Mouse (Mus musculus): ENCODE results near the gene Vmn2r65. TPM values are rescaled to one million over a fixed set of nuclear protein-coding genes. Genes with fewer than 3 reads are reported as not detected.

Vmn2r65 gene
- polyA plus RNA-seq (2012; rRNA removed), result not detected in 2 replicates
- polyA plus RNA-seq (2014; fragmentation: Nextera tagmentation; extraction: Ambion mirVana), result not detected in 2 replicates

DNA sequence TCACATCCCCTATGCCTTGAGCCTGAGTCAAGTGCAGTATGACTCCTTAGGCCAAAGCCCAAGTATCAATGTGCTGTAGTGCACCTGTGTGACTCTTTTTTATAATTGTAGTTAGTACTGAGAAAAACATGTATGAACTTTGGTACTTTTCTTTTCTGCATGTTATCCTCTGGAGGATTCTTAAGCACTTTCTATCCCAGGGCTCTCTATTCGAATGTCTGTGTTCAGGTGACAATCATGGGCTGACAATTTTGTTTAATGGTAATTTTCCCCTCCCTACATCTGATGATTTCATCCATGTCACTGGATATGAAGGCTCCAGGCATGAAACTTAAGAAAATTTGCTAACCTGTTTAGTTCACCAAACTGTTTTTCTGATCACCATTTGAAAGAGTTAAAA lies at the start of gene Vmn2r65:
Vmn2r65 (minus strand) TSS at position 101 of the 400 bp plus-strand sequence.
- Histone ChIP-seq H3K9ac (replicated peaks) (no peak within 1 kb of the TSS), H3K27me3 (ENCODE audit: control insufficient read depth, insufficient read depth, low read length) (no peaks in the 10 kb centered on the region), H3K9me3 (ENCODE audit: control insufficient read depth, low read length) (no peaks in the 10 kb centered on the region), H3K36me3 (replicated peaks; ENCODE audit: control insufficient read depth, insufficient read depth, low read depth) (no peaks in the 10 kb centered on the region), H3K27ac (no peak within 1 kb of the TSS), H3K4me3 (ENCODE audit: insufficient read depth in 1 of 2, low read depth in 2 of 2, low read length in 2 of 2) (no peak within 1 kb of the TSS), H3K4me2 (ENCODE audit: low read depth) (no peak within 1 kb of the TSS), H3K4me1 (replicated peaks; ENCODE audit: control insufficient read depth in 2 of 2, insufficient read depth in 2 of 2, low read length in 1 of 2) (no peaks in the 10 kb centered on the region)
- DNase-seq (ENCODE audit: low read depth in 3 of 3, low spot score in 3 of 3), result no peak
- TF ChIP-seq CTCF (IDR thresholded peaks at IDR 0.05; ENCODE audit: low read depth) (no peak), EP300 (IDR thresholded peaks at IDR 0.05; ENCODE audit: low read depth) (no peak)
- no peak for ATAC-seq (ENCODE audit: insufficient read depth)
- 12% methylated on average over 1 of the region's 1 CpGs for WGBS (ENCODE audit: insufficient replicate concordance)

- Histone ChIP-seq H3K27me3 (ENCODE audit: control insufficient read depth, insufficient read depth, low read length) (no peaks in the 10 kb centered on the region), H3K4me1 (replicated peaks; ENCODE audit: control insufficient read depth in 2 of 2, insufficient read depth in 2 of 2, low read length in 1 of 2) (no peaks in the 10 kb centered on the region), H3K4me2 (ENCODE audit: low read depth) (no peak within 1 kb of the TSS), H3K9ac (replicated peaks) (no peak within 1 kb of the TSS), H3K9me3 (ENCODE audit: control insufficient read depth, low read length) (no peaks in the 10 kb centered on the region), H3K36me3 (replicated peaks; ENCODE audit: control insufficient read depth, insufficient read depth, low read depth) (no peaks in the 10 kb centered on the region), H3K27ac (no peak within 1 kb of the TSS), H3K4me3 (ENCODE audit: insufficient read depth in 1 of 2, low read depth in 2 of 2, low read length in 2 of 2) (no peak within 1 kb of the TSS)
- TF ChIP-seq CTCF (IDR thresholded peaks at IDR 0.05; ENCODE audit: low read depth) (no peak), EP300 (IDR thresholded peaks at IDR 0.05; ENCODE audit: low read depth) (no peak)
- DNase-seq (ENCODE audit: low read depth in 3 of 3, low spot score in 3 of 3) (no peak), ATAC-seq (ENCODE audit: insufficient read depth) (no peak)
- 66% methylated on average over 1 of the region's 1 CpGs for WGBS (ENCODE audit: insufficient replicate concordance)
Observed at GRCm38 (mm10) chr7:85012168-85012567, 48.3 kb upstream of the Vmn2r65 start, which contains the start of gene Vmn2r66. Vmn2r66 (minus strand) TSS chr7:85012268.

DNA sequence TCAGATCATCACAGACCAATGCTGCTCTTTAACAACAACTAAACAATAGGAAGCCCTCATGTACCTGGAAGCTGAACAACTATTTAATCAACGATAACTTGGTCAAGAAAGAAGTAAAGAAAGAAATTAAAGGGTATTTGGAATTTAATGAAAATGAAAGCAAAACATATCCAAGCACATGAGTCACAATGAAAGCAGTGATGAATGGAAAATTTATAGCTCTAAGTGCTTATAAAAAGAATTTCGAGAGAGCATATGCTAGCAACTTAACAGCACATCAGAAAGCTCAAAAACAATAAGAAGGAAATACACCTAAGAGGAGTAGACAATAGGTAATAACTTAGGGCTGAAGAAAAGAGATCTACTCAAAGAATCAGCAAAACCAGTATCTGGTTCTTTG lies 32.8 kb upstream of the Vmn2r65 start:
- Histone ChIP-seq H3K4me1 (replicated peaks; ENCODE audit: control insufficient read depth in 2 of 2, insufficient read depth in 2 of 2, low read length in 1 of 2) (no peaks in the 10 kb centered on the region), H3K9ac (replicated peaks) (no peak overlapping the region), H3K4me2 (ENCODE audit: low read depth) (no peak overlapping the region), H3K9me3 (ENCODE audit: control insufficient read depth, low read length) (no peaks in the 10 kb centered on the region), H3K27me3 (ENCODE audit: control insufficient read depth, insufficient read depth, low read length) (no peaks in the 10 kb centered on the region), H3K4me3 (ENCODE audit: insufficient read depth in 1 of 2, low read depth in 2 of 2, low read length in 2 of 2) (no peak overlapping the region), H3K36me3 (replicated peaks; ENCODE audit: control insufficient read depth, insufficient read depth, low read depth) (no peaks in the 10 kb centered on the region), H3K27ac (no peak overlapping the region)
- WGBS (ENCODE audit: insufficient replicate concordance), result 31% methylated on average over 2 of the region's 2 CpGs
- TF ChIP-seq CTCF (IDR thresholded peaks at IDR 0.05; ENCODE audit: low read depth), result no peak
- no peak for TF ChIP-seq EP300 (IDR thresholded peaks at IDR 0.05; ENCODE audit: low read depth)
- ATAC-seq (ENCODE audit: insufficient read depth) (no peak), DNase-seq (ENCODE audit: low read depth in 3 of 3, low spot score in 3 of 3) (no peak)

Other genes starting within 250 kb of the Vmn2r65 start
- not detected in 2 replicates for gene Olfr291, start 110.6 kb downstream of the Vmn2r65 start, polyA plus RNA-seq (2012; rRNA removed)
- gene Olfr291, start 110.6 kb downstream of the Vmn2r65 start, polyA plus RNA-seq (2014; fragmentation: Nextera tagmentation; extraction: Ambion mirVana), result not detected in 2 replicates
- gene Vmn2r66, start 48.2 kb upstream of the Vmn2r65 start, polyA plus RNA-seq (2012; rRNA removed), result not detected in 2 replicates
- gene Vmn2r66, start 48.2 kb upstream of the Vmn2r65 start, polyA plus RNA-seq (2014; fragmentation: Nextera tagmentation; extraction: Ambion mirVana), result not detected in 2 replicates
- gene Vmn2r67, start 191.9 kb upstream of the Vmn2r65 start, polyA plus RNA-seq (2012; rRNA removed), result not detected in 2 replicates
- not detected in 2 replicates for gene Vmn2r67, start 191.9 kb upstream of the Vmn2r65 start, polyA plus RNA-seq (2014; fragmentation: Nextera tagmentation; extraction: Ambion mirVana)

All from liver, embryonic 14.5 days (tissue).